Mouse (Mus musculus): ENCODE data around the gene Gm9573.

- no peak for TF ChIP-seq POLR2A (IDR thresholded peaks at IDR 0.05; ENCODE audit: borderline replicate concordance, insufficient read depth, low read length)
- peak; percentile 82 for TF ChIP-seq CTCF (IDR thresholded peaks at IDR 0.05; ENCODE audit: borderline replicate concordance, insufficient read depth, low read depth, low read length)
These were observed 35.8 kb downstream of the Gm9573 start for GRCm38 (mm10) chr17:35590410-35591218.

Measured in cerebellum, adult 2 months (tissue).